Mouse (Mus musculus) G1E (cell line): Measurements from ENCODE around the gene Scaf4.

Source experiments
- CTCF ChIP-seq: IDR thresholded peaks from 2 replicates; pipeline ENCODE4 v1.5.1; 2012; ENCODE audit warnings: low read depth, low read length, inconsistent platforms, mixed read lengths
- GATA1 ChIP-seq: IDR thresholded peaks from 2 replicates; pipeline ENCODE4 v1.6.1; 2012; ENCODE audit warnings: borderline replicate concordance, low read length, inconsistent platforms, mixed read lengths
- TAL1 ChIP-seq: conservative IDR thresholded peaks from 2 replicates; pipeline ENCODE4 v1.6.1; 2012; ENCODE audit warnings: low read depth, low read length, inconsistent platforms, mixed read lengths

DNA sequence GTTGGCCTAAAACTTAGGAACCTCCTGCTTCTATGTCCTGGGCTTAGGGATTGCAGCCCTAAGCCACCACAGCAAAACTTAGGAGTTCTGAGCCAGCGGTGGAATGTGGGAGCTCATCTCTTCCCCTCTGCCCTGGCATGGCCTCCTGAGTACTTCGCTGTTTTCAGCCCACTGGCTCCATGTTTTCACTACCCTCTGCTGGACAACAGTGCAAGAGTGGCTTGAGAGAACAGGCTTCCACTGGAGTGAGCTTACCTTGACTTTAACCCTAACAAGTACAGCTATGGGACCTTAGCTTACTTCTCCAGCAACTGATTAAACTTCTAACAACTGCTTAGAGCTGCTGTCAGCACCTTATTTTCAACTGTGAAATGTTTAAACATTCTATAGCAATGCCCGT is 49.1 kb downstream of the Scaf4 start:
- TF ChIP-seq CTCF: no peak
- TF ChIP-seq GATA1: no peak
- TF ChIP-seq TAL1: no peak
